Mouse (Mus musculus): ENCODE measurements around the gene Dpm1. TPM values are rescaled to one million over a fixed set of nuclear protein-coding genes. Genes with fewer than 3 reads are reported as not detected.

Gene Dpm1
- total and polyA plus RNA-seq, 2 experiments from 2014 or later: 30.0 to 97.2 TPM

DNA sequence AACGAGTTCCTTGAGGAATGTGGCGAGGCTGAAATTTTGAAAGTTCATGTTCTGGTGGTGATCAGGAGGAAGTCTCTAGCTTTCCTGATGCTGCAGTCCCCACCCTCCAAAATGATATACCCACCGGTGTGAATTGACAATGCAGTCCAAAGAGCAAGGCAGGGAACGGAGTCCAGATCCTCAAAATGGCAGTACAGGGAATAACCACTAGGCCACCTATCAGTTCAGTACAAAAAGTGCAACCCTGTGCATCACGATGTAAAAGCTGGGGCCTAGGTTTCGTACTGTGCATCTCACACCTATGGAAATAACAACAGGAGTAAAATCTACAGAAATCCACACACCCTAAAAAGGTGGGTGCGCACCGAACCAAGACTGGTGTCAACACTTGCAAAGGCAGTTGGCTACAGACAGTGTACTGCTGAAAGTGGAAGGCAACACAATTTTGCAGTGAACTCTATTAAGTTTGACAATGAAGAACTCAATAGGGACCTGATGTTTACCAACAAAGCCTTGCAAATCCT lies 25.9 kb downstream of the Dpm1 start:
- Histone ChIP-seq H3K4me3 (ENCODE audit: low read depth, low read length) (peak overlapping the region; percentile 76), H3K27me3 (ENCODE audit: insufficient read depth, low read length) (no peaks in the 10 kb centered on the region), H3K9me3 (ENCODE audit: low read length) (no peaks in the 10 kb centered on the region), H3K36me3 (ENCODE audit: insufficient read depth, low read length) (no peaks in the 10 kb centered on the region), H3K4me2 (ENCODE audit: low read depth, low read length, poor library complexity, severe bottlenecking) (peak overlapping the region; percentile 62), H3K27ac (ENCODE audit: low read depth, low read length) (no peak overlapping the region), H3K4me1 (ENCODE audit: insufficient read depth, low read length) (peaks cover 17% of the 10 kb centered on the region), H3K9ac (replicated peaks; ENCODE audit: low read length, poor library complexity, severe bottlenecking) (0 out of 2 replicates have a peak overlapping the region, but pooled peaks have one; percentile 98)
- no peak for ATAC-seq (ENCODE audit: low FRiP score)
- no peak for DNase-seq (ENCODE audit: low spot score)
- TF ChIP-seq CTCF (IDR thresholded peaks at IDR 0.05): no peak
- 76% methylated on average over 8 of the region's 8 CpGs for WGBS

DNA sequence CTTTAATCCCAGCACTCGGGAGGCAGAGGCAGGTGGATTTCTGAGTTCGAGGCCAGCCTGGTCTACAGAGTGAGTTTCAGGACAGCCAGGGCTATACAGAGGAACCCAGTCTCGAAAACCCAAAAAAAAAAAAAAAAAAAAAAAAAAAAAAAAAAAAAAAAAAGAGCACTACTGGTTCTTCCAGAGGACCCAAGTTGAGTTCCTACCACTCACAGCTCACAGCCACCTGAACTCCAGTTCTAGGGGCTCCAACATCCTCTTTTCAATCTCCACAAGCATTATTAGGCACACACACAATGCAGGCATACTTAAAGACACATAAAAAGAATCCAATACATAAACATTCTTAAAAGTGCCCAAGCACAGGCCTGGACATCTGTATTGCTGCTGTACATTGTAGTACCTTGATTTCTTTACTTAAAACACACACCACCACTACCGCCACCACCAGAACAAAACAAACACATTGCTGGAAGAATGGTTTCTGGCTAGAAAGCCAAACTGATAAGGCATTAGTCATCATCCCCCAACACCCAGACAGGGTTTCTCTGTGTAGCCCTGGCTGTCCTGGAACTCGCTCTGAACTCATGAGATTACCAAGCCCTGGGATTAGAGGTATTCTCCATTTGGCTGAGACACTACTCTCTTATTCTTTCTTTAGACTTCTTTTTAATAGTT lies 30.2 kb downstream of the Dpm1 start:
- Histone ChIP-seq H3K27ac (ENCODE audit: low read depth, low read length) (no peak overlapping the region), H3K4me3 (ENCODE audit: low read depth, low read length) (no peak overlapping the region), H3K9ac (replicated peaks; ENCODE audit: low read length, poor library complexity, severe bottlenecking) (no peak overlapping the region), H3K4me2 (ENCODE audit: low read depth, low read length, poor library complexity, severe bottlenecking) (no peak overlapping the region), H3K4me1 (ENCODE audit: insufficient read depth, low read length) (peaks cover 22% of the 10 kb centered on the region), H3K36me3 (ENCODE audit: insufficient read depth, low read length) (peaks cover 5% of the 10 kb centered on the region; the same call in 1 of the 2 replicates), H3K27me3 (ENCODE audit: insufficient read depth, low read length) (no peaks in the 10 kb centered on the region), H3K9me3 (ENCODE audit: low read length) (no peaks in the 10 kb centered on the region)
- WGBS: 82% methylated on average over 4 of the region's 5 CpGs
- no peak for DNase-seq (ENCODE audit: low spot score)
- TF ChIP-seq CTCF (IDR thresholded peaks at IDR 0.05): no peak
- no peak for ATAC-seq (ENCODE audit: low FRiP score)

DNA sequence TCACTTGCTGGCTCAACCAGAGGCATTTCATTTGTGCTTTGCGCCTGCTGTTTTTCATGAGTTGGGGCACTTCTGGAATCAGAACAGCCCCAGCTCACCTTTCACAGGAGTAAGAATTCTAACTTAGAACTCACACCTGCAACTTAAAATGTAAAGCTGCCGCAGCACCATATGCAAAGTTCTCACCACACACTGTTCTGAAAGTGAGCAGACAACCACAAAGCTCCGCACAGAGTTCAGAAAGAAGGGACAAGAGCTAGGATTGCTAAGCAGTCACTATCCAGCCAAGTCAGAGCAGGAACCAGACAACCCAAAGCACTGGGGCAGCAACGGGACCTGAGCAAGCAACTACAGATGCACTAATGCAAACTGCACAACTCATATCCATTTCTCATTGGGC lies 30.9 kb downstream of the Dpm1 start:
- no peaks in the 10 kb centered on the region for H3K27me3 ChIP-seq (ENCODE audit: insufficient read depth, low read length)
- H3K4me1 ChIP-seq (ENCODE audit: insufficient read depth, low read length): peaks cover 18% of the 10 kb centered on the region
- H3K27ac ChIP-seq (ENCODE audit: low read depth, low read length): no peak overlapping the region
- no peak overlapping the region for H3K4me2 ChIP-seq (ENCODE audit: low read depth, low read length, poor library complexity, severe bottlenecking)
- no peak overlapping the region for H3K9ac ChIP-seq (replicated peaks; ENCODE audit: low read length, poor library complexity, severe bottlenecking)
- WGBS: 84% methylated on average over 4 of the region's 4 CpGs
- H3K4me3 ChIP-seq (ENCODE audit: low read depth, low read length): no peak overlapping the region
- peaks cover 5% of the 10 kb centered on the region; the same call in 1 of the 2 replicates for H3K36me3 ChIP-seq (ENCODE audit: insufficient read depth, low read length)
- DNase-seq (ENCODE audit: low spot score): no peak
- no peaks in the 10 kb centered on the region for H3K9me3 ChIP-seq (ENCODE audit: low read length)
- no peak for ATAC-seq (ENCODE audit: low FRiP score)
- TF ChIP-seq CTCF (IDR thresholded peaks at IDR 0.05): no peak

DNA sequence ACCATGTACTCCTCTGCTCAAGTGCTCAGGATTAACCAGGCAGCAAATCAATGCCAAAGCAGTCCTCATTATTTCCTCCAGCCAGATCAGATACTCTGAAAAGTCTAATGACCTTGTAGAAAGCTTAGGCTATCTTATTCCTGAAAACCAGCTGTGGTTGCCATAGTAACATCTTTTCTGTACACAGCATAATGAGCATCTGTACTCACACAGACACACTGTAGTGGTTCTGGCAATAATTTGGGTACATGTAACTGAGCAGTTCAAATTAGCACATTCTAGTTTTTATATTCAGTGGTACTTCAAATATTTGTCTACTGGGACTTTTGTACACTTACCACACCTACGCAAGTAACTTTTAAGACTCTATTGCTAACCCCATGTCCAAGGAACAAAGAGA lies 32.0 kb downstream of the Dpm1 start:
- Histone ChIP-seq H3K4me1 (ENCODE audit: insufficient read depth, low read length) (peaks cover 13% of the 10 kb centered on the region), H3K9me3 (ENCODE audit: low read length) (no peaks in the 10 kb centered on the region), H3K4me2 (ENCODE audit: low read depth, low read length, poor library complexity, severe bottlenecking) (no peak overlapping the region), H3K27ac (ENCODE audit: low read depth, low read length) (no peak overlapping the region), H3K9ac (replicated peaks; ENCODE audit: low read length, poor library complexity, severe bottlenecking) (no peak overlapping the region), H3K4me3 (ENCODE audit: low read depth, low read length) (no peak overlapping the region), H3K27me3 (ENCODE audit: insufficient read depth, low read length) (no peaks in the 10 kb centered on the region), H3K36me3 (ENCODE audit: insufficient read depth, low read length) (peaks cover 5% of the 10 kb centered on the region; the same call in 1 of the 2 replicates)
- DNase-seq (ENCODE audit: low spot score) (no peak), ATAC-seq (ENCODE audit: low FRiP score) (no peak)
- 72% methylated on average over 1 of the region's 1 CpGs for WGBS
- TF ChIP-seq CTCF (IDR thresholded peaks at IDR 0.05): no peak

DNA sequence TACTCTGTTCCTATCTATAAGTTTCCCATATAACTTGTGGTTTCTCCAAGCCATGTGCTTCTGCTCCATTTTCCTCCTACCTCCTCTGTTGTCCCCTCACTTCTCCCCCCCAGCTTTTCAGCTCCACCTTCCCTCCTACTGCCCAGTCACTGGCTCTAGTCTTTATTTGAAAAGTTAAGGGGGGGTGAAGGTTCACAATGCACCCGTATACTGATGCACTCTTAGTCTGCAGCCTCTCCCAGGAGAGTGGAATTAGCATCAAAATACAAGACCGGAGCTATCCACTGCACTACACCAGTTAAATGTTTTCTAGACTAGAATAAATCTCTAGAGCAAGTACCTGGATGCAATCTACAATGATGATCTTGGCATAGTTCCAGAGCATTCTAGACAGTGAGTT lies 34.7 kb downstream of the Dpm1 start:
- peaks cover 15% of the 10 kb centered on the region for H3K4me1 ChIP-seq (ENCODE audit: insufficient read depth, low read length)
- WGBS: 27% methylated on average over 2 of the region's 2 CpGs

DNA sequence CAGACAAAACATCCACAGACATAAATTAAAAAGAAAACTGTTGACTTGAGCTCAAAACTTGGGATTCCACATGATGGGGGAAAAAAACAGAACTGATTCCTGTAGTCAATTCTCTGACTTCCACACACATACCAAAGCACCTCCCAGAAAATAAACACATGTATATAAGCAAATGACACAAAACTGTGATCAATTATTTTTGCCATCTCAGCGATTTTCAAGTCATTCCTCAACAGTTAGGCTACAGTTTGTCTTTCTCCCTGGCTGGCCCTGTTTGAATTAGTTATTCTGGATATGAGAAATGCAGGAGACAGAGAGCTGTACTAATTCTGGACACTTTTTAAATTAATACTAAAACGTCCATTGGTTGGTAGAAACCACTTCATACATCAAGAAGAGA lies 36.7 kb downstream of the Dpm1 start:
- DNase-seq (ENCODE audit: low spot score) (no peak), ATAC-seq (ENCODE audit: low FRiP score) (no peak)
- Histone ChIP-seq H3K4me1 (ENCODE audit: insufficient read depth, low read length) (peaks cover 11% of the 10 kb centered on the region), H3K27ac (ENCODE audit: low read depth, low read length) (no peak overlapping the region), H3K9ac (replicated peaks; ENCODE audit: low read length, poor library complexity, severe bottlenecking) (no peak overlapping the region), H3K4me3 (ENCODE audit: low read depth, low read length) (no peak overlapping the region), H3K9me3 (ENCODE audit: low read length) (no peaks in the 10 kb centered on the region), H3K27me3 (ENCODE audit: insufficient read depth, low read length) (no peaks in the 10 kb centered on the region), H3K36me3 (ENCODE audit: insufficient read depth, low read length) (peaks cover 5% of the 10 kb centered on the region; the same call in 1 of the 2 replicates), H3K4me2 (ENCODE audit: low read depth, low read length, poor library complexity, severe bottlenecking) (no peak overlapping the region)
- TF ChIP-seq CTCF (IDR thresholded peaks at IDR 0.05): no peak
- 75% methylated on average over 2 of the region's 2 CpGs for WGBS

More for the DNA sequence above, 34.7 kb downstream of the Dpm1 start:
- ATAC-seq (ENCODE audit: low FRiP score) (no peak), DNase-seq (ENCODE audit: low spot score) (no peak)
- H3K27ac ChIP-seq (ENCODE audit: low read depth, low read length): no peak overlapping the region
- no peak overlapping the region for H3K9ac ChIP-seq (replicated peaks; ENCODE audit: low read length, poor library complexity, severe bottlenecking)
- H3K4me3 ChIP-seq (ENCODE audit: low read depth, low read length): no peak overlapping the region
- no peak overlapping the region for H3K4me2 ChIP-seq (ENCODE audit: low read depth, low read length, poor library complexity, severe bottlenecking)
- H3K9me3 ChIP-seq (ENCODE audit: low read length): no peaks in the 10 kb centered on the region
- H3K36me3 ChIP-seq (ENCODE audit: insufficient read depth, low read length): peaks cover 5% of the 10 kb centered on the region; the same call in 1 of the 2 replicates
- no peaks in the 10 kb centered on the region for H3K27me3 ChIP-seq (ENCODE audit: insufficient read depth, low read length)
- TF ChIP-seq CTCF (IDR thresholded peaks at IDR 0.05): no peak
